Mouse (Mus musculus) inflammation-experienced regulatory T-cells, adult 6 months (primary cell): ENCODE measurements around the gene Fam43a. TPM values are rescaled to one million over a fixed set of nuclear protein-coding genes. Genes with fewer than 3 reads are reported as not detected.

Experiments
- ATAC-seq: one replicate; pipeline ENCODE4 v1.8.0; 2017
- polyA plus RNA-seq, 3 experiments: library from polyadenylated mRNA; unstranded; fragments of 100-300 nt; shearing (Covaris generic); gene quantifications; one replicate each; pipeline ENCODE4 v1.2.1; 2017

The Fam43a gene
- polyA plus RNA-seq, 3 experiments from 2014 or later = 0.50 to 0.88 (median 0.71) TPM

DNA sequence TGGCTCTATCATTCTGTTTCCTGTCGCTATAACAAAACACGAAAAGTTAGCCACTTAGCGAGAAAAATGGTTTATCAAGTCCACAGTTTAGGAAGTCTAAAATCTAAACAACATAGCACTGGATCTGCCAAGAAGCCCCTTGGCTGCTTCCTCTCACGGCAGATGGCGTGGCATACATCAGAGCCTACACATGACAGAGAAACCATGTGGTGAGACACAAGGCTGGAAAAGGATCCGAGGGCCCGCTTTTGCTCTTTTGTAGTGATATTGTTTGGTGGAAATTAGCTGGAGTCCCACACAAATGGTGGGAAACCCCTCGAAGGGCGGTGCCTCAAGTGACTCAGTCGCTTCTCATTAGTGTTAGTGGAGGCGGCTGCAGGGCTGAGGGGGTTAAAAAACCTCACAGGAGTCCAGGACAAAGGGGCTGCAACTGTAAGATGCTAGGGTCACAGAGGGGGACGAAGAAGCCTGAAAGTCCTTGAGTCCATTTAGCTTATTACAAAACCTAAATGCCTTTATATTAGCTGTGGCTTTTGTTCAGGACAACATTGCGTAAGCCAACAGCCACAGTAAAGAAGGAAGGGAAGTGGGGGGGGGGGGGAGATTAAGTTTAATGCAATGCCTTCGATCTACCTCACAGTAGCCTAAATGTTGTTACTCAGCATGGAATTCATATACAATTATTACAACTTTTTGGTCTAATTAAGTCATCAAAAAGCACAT lies 3.5 kb upstream of the Fam43a start:
- no peak for ATAC-seq

DNA sequence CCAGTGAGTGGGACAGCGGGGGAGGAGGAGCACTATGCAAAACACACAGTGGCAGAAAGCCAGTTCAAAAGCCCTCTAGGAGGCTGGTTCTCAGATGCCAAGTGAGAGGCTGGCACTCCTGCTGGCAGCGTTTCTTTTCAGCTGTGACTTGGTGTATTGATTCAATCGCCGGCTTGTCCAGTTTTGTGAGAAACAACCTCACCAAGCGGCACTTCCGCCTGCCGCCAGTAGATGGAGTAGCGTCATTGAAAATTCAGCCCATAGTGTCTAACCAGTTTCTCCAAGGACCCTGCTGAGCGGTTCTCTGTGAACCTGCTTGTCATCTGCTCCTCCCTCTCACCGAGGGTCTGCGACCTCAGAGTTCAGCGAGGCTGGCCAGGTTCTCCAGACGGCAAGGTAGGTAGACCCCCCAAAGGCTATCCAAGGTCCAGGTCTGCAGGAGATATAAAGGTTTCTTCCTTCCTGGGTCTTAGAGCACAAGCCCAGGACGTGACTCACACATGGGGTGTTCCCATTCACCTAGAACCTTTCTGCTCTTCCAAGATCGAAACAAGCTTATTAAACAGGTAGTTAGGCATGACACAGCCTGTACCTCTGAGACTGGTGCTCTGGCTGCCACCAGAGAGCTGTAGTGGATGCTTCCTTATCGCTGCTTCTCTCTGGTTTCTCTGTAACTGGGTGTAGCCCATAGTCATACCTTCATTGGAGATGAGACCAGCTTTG lies 2.4 kb upstream of the Fam43a start:
- peak; percentile 58 for ATAC-seq

DNA sequence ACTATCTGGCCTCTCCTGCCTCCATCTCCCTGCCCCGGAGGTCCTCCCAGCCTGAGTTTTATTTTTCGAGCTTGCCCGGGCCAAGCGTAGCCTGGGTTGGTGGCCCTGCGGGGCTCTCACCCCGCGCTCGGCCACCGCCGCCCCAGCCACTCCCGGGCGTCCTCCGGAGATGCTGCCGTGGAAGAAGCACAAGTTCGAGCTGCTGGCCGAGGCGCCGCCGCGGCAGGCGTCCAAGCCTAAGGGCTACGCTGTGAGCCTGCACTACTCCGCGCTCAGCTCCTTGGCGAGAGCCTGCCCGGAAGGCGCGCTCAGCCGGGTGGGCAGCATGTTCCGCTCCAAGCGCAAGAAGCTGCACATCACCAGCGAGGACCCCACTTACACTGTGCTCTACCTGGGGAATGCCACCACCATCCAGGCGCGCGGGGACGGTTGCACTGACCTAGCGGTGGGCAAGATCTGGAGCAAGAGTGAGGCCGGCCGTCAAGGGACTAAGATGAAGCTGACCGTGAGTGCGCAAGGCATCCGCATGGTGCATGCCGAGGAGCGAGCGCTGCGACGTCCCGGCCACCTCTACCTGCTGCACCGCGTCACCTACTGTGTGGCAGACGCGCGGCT lies 1.0 kb downstream of the Fam43a start:
- no peak for ATAC-seq

DNA sequence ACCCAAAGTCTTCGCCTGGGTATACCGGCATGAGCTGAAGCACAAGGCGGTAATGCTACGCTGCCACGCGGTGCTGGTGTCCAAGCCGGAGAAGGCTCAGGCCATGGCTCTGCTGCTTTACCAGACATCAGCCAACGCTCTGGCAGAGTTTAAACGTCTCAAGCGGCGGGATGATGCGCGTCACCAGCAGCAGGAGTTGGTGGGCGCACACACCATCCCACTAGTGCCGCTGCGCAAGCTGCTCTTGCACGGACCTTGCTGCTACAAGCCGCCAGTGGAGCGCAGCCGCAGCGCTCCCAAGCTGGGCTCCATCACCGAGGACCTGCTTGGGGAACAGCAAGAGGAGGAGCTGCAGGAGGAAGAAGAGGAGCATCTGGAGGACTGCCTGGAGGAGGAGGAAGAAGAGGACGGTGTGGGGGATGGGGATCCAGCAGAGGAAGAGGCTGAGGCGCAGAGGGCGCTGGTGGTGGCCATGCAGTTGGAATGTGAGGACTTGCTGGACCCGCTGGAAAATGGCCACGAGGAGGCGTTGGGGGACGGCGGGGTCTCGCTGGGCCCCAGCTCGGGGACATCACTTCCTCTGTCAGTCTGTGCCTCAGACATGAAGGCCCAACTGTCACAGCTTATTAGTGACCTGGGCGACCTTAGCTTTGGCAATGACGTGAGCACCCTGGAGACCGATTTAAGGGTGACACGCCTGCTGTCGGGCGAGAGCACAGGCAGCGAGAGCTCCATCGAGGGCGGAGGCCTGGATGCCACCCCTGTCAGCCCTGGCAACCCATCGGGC lies 1.7 kb downstream of the Fam43a start:
- ATAC-seq = no peak

DNA sequence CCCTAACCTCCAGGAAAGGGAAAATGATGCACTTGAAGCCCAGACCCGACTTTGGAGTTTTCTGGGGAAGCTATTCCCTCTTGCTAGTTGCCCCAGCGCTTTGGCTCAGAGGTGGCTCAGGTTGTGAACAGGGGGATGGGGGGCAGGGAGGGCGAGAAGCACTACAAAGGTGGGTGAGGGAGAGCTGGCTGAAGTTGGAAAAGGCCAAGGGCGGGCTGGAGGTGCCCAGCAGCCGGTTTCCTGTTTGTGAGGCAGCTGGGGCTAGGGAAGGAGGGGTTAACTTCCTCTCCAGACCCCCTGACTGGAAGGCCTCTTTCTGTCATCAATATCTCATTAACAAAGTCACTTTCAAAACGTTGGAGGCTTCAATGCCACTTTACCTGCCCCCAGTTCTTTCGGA lies 2.4 kb downstream of the Fam43a start:
- no peak for ATAC-seq

DNA sequence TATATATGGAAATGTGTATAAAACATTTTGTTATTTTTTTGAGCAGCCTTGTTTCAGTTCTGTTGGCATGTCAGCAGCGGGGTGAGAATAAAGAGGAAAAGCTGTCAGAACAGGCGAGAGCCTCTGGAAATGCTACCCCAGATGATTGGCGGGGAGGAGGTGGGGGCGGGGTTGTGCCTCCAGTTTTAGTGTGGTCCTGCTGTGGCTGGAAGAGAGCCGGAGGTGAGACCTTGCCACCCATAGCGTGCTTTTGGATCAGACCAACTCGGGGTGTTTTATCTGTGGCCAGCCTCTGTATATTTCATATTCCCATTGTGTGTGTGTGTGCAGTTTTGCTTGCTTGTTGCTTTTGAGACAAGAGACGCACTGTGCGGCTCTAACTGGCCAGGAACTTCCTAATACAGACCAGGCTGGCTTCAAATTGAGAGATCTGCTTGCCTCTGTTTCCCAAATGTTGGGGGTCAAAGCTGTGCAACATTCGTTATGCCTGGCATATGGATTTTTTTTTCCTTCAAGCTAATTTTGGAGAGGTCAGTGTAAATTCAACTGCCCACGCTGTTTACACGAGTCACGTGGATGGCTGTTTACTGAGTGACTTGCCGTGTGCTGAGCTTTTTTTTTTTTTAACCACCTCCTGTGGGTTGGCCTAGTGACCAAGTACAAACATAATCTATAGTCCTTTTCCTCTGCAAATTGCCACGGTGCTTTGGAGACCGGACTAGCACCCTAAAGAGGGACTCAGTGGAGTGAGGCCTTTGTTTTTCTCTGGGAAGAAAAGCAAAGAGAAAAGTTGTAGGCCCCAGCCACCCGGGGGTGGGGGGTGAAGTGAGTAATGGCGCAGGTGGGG lies 3.4 kb downstream of the Fam43a start:
- no peak for ATAC-seq

DNA sequence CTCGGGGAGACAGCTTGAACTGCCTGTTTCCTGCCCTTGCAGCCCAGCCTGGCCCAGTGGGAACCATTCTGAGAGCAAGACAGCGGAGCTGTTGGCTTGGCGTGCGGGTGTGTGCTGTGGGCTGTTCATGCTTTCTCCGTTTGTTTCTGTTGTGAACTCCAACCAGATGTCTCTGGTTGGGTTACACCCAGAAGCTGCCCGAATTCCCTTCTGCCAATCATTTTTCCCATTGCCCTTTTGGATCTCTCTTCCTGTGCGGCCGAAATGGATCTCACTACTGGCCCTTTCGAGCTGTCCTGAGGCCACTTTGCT lies 4.0 kb downstream of the Fam43a start:
- no peak for ATAC-seq

DNA sequence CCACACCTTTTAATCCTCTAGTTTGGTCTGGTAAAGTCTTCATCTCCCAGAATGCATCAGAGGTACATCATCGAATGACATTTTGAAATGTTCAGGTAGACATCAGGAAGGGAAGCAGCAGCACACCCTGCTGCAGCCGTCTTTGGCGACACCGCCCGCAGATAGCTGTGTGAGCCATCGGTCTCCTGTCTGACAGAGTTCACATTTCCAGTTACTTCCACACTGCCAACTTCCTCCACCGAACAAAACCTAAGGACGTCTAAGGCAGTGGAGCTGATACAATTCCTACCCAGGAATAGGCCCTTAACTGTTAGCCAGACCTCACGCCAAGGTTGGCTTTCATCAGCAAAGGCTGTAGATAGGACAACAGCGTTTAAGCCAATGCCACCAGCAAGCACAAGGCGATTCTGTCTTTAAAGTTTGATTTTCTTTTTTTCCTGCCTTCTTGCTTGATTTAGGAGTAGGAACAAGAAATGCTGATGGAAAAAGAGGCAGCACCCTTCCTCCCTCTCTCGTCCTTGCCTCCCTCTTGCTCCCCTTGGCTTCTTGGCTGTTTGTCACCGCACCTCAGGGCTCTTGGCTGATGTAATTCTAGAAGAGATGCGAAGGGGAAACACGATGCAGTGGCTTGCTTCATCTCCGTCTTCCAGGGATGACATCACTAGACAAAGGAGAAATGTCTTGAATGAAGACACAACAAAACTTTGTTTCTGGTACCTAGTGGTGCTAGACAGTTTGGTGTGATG lies 4.7 kb downstream of the Fam43a start:
- no peak for ATAC-seq

DNA sequence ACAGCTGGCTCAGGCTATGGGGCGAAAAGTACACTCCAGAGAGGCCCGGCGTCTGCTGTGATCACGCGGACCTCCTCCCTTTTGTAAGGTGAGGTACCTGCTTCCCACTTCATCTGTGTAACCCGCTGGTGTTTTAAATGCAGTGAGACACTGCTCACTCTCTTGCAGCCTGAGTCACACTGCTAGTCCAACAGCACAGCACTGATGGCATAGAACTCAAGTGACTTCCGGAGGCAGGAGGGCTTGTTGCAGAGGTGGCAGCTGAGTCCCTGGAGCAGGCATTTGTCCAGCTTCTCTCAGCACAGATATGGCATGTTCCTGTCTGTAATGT lies 5.2 kb downstream of the Fam43a start:
- no peak for ATAC-seq

DNA sequence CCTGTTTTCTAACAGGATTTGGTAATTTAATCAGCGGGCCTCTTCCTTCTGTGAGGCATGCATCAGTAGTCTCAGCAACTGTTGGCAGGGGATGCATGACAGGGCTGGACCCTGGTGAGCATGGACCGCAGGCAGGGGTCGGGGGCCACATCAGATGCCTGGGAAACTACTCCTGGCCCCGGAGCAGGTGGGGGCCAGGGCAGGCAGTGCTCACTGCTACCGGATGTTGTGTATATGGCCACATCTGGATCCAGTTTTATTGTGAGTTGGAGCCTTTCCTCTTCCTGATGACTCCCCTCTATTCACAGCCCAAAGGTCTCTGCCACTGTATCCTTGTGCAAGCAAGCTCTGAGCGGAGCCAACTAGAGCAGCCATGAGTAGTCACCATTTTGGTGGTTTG lies 6.0 kb downstream of the Fam43a start:
- no peak for ATAC-seq

DNA sequence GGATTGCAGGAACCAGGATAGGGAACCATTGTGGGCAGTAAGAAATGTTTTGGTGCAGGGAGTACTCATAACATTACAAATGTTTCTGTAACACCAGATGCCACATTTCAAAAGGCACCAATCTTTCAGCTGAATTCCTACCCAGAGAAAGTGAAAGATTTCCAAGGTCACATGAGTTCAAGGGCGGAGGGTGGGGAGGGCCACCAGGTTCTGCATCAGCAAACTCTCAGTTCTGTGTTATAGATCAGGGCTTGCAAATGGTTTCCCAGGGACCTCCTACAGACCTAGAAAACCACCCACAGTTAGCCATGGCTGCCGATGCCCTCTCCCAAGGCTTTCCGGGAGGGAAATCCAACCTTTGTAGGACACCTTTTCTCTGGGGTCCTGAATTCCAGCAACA lies 8.3 kb downstream of the Fam43a start:
- no peak for ATAC-seq

DNA sequence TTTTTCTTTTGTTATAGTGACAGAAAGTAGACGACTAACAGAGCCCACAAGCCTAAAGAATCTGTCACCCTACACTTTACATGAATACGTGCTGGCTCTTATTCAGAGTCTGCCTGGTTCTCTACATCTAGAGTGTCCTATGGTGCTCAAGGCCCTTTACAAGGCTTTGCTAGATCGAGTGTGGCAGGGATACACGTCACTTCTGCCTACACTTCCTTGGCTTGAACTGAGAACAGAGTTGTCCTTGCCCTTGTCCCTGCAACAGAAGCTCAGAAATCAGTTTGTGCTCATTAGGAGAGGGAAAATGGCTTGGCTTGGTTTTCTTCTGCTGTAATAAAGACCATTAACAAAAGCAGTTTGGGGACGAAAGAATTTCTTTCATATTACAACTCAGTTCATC lies 11.8 kb downstream of the Fam43a start:
- no peak for ATAC-seq

DNA sequence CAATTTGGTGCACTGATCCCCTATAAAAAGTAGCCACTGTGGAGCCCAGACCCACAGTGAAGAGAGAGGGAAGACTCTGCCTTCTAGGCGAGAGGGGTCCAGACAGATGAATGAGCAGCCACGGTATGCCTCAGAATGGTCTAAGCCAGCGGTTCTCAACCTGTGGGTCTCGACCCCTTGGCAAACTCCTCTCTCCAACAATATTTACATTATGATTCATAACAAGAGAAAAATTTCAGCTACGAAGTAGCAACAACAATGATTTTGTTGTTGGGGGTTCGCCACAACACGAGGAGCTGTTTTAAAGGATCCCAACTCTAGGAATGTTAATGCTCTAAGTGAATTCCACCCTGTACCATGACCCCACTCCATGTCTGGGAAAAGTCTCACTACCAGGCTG lies 13.6 kb downstream of the Fam43a start:
- no peak for ATAC-seq

DNA sequence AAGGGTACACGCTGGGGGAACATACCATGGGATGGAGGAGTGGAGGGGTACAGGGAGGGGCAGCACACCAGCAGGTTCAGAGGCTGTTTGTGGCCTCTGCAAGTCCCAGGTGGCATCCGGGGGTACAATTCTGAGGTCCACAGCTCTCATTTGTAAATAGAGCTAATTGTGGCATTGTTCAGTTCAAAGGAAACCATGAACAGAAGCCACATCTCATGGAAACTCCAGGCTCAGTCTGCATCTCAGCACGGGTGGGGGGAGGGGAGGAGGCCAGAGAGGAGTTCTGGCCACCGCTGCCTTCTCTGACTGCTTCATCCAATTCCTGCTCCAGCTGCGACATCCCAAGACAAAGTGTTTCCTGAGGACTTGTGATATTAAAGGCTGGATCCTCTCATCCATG lies 14.6 kb downstream of the Fam43a start:
- ATAC-seq = no peak

DNA sequence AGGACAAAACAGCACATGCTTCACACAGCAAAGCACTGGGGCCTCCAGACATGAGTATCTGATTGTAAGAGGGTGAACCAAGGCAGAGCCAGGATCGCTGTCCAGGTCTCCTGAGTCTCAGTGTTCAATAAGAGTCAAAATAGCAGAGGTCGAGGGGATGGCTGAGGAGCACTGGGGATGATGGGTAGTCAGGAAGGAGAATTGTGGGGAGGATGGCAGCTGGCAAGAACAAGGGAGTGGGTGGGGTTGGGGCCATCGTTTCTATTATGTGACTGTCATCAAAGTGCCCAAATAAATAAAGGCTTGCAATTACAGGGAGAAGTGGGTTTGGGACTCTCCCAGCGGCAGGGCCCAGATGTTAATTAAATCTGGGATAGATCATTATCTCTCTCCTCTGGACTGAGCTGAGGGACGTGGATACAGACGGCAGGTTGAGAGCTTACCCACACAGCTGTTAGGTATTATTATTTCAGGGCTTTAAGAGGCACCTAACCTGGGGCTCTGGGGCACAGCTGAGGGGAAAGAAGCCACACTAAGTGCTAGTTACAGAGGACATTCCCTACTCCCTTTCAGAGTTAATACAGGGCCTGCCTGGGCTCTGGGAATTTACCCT lies 15.3 kb downstream of the Fam43a start:
- ATAC-seq = no peak

DNA sequence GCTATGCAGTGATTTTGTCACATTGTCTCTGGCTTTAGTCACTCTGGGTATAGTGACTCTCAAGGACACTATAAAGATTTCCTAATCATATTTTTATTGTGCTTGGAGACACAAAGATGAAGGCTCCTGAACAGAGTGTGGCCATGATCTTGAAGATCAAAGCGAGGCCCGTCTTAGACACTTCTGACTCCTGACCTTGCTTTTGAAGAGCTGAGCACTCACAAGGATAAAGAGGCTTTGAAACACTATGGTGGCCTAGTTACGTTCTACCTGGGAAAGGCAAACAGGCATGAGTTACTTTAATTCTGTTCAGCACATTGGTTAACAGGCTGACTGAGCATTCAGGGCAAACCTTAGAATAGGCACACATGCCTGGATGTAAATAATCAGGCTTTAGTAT lies 16.8 kb downstream of the Fam43a start:
- ATAC-seq = no peak

DNA sequence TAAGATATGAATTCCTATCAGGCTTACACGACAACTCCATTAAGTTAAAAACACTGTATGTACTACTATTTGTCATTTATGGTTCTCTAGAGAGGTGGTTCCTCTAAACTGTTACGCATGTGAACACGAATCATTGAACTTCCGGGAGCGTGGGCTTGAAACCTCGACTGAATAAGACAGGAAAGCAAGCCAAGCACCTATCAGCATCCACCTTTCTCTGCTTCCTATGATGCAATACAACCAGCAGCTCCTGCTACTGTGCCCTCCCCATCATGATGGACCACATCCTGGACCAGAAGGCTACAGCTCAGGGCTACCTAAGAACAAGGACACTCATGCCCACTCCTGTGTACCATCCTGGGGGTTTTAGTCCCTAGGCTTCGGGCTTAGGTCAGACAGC lies 24.1 kb downstream of the Fam43a start:
- peak; percentile 63 for ATAC-seq

DNA sequence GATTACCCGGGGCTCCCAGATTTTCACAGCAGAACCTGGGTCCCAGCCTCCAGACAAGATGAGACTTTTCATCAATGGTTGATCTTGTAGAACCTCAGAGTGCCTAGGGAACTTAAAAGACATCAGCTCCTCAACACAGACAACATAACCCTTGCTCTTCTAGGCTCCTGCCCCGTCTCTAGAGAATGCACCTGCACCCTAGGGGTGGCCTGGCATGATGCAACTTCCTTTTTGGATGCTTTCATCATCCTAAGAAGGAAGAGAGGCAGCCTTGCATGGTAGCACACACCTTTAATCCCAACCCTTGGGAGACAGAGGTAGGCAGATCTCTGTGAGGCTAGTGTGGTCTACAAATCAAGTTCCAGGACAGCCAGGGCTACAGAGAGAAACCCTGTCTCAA lies 25.1 kb downstream of the Fam43a start:
- no peak for ATAC-seq

DNA sequence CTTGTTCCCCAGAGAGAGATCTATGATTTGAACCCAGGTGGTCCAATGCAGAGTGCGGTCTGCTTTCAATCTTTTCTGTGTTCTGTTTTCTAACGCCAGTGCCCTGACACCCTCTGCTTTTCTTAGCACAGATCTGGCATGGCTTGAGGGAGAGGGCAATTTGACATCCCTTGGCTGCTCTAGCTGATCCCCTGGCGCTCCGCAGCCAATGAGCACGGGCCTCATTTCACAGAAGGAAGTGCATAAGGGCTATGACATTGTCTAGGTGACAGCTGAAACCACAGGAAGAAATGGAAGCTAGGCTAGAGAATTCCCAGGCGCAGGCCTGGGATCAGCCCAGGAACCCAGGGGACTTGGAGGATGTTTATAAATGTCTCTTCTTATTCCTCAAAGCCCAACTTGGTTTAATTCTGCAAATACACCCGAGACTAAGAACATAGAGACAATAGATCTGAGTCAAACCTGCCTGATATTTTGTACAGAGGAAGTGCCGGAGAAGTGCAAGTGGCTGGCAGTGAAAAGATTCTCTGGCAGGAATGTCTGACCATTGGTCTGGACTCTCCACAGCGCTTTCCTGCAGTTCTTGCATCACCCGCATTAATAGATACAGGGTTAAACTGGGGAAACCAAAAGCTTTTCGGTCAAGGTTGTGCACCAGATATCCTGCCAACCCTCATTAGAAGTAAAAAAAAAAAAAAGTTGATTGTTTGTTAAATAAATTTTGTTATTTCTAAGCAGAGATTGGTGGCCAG lies 28.2 kb downstream of the Fam43a start:
- ATAC-seq = no peak

DNA sequence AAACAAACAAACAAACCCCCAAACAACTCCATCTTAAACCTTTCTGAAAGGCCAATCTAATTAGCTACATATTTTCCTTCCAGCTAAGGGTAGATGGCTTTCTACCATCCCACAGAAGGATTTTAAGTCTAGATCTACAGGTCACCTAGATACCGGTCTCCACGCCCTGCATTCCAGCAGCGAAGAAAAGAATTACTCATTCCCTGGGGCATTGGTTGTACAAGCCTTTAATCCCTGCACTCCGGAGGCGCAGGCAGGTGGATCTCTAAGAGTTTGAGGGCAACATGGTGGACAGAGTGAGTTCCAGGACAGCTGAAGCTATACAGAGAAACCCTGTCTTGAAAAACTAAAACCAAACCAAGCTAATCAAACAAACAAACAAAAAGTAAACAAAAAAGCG lies 28.9 kb downstream of the Fam43a start:
- no peak for ATAC-seq

DNA sequence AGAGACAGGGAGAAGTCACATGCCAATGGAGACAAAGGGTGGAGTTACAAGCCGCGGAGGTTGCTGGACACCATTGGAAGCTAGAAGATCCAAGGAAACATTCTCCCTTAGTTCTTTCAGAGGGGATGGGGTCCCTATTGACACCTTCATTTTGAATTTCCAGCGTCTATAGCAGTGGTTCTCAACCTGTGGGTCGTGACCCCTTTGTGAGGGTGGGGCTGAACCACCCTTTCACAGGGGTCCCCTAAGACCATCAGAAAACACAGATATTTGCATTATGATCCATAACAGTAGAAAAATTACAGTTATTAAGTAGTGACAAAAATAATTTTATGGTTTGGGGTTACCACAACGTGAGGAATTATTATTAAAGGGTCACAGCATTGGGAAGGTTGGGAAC lies 30.0 kb downstream of the Fam43a start:
- no peak for ATAC-seq
